Mouse (Mus musculus) midbrain, embryonic 14.5 days (tissue): ENCODE results near the gene Ptpn1. TPM values are rescaled to one million over a fixed set of nuclear protein-coding genes. Genes with fewer than 3 reads are reported as not detected.

Experiments used
- ATAC-seq: fragments of 200-750 bp; cut with Nextera tagmentation; 2 replicates; pipeline ENCODE4 v1.8.0; 2017; ENCODE audit warnings: moderate number of reproducible peaks, moderate library complexity; ENCODE audit not compliant: low FRiP score, low TSS enrichment
- DNase-seq: peaks from one replicate; pipeline ENCODE4 v3.0.0-alpha.2; 2015
- H3K27ac ChIP-seq: fragments of 300-500 bp; sonication (generic); replicated peaks from 2 replicates; pipeline ENCODE4 v1.5.1; 2014; ENCODE audit warnings: mild to moderate bottlenecking, low read depth, low read length, moderate library complexity
- H3K27me3 ChIP-seq: fragments of 300-500 bp; sonication (generic); 2 replicates; pipeline ENCODE4 v1.6.1; 2014; ENCODE audit warnings: low read length, control low read depth, mixed read lengths; ENCODE audit not compliant: control insufficient read depth, insufficient read depth
- H3K36me3 ChIP-seq: fragments of 300-500 bp; sonication (generic); 2 replicates; pipeline ENCODE4 v1.6.1; 2014; ENCODE audit warnings: low read length, control low read depth; ENCODE audit not compliant: control insufficient read depth, insufficient read depth
- H3K4me1 ChIP-seq: fragments of 300-500 bp; sonication (generic); 2 replicates; pipeline ENCODE4 v1.6.1; 2014; ENCODE audit warnings: mild to moderate bottlenecking, antibody characterized with exemption, low read length, control low read depth; ENCODE audit not compliant: control insufficient read depth, insufficient read depth
- H3K4me2 ChIP-seq: fragments of 300-500 bp; sonication (generic); 2 replicates; pipeline ENCODE4 v1.6.1; 2014; ENCODE audit warnings: mild to moderate bottlenecking, low read length, moderate library complexity
- H3K4me3 ChIP-seq: fragments of 300-500 bp; sonication (generic); replicated peaks from 2 replicates; pipeline ENCODE4 v1.5.1; 2014; ENCODE audit warnings: low read depth, low read length
- H3K9ac ChIP-seq: fragments of 300-500 bp; sonication (generic); replicated peaks from 2 replicates; pipeline ENCODE4 v1.6.1; 2014; ENCODE audit warnings: mild to moderate bottlenecking, low read length, moderate library complexity
- H3K9me3 ChIP-seq: fragments of 300-500 bp; sonication (generic); 2 replicates; pipeline ENCODE4 v1.6.1; 2016; ENCODE audit warnings: low read length, control low read depth, mixed read lengths; ENCODE audit not compliant: control insufficient read depth
- WGBS: fragments of 180-500 bp; shearing (Covaris S2); extraction: QIAGEN DNeasy Blood & Tissue Kit; methylation state at CpG from one replicate; pipeline ENCODE4 v1.1.7; 2014; 5-methylcytosine and 5-hydroxymethylcytosine counted together
- polyA plus RNA-seq: library from polyadenylated mRNA; unstranded; fragments of >200 nt; fragmentation: Nextera tagmentation; extraction: Ambion mirVana; gene quantifications from 2 replicates; pipeline ENCODE4 v1.2.1, GENCODE M21; 2014

Gene Ptpn1
- polyA plus RNA-seq, 1 experiment from 2014 or later = 81.9 TPM

- Histone ChIP-seq H3K27ac (no peak overlapping the region), H3K4me1 (no peaks in the 10 kb centered on the region), H3K9me3 (no peaks in the 10 kb centered on the region), H3K36me3 (peaks cover 84% of the 10 kb centered on the region), H3K4me2 (no peak overlapping the region), H3K4me3 (no peak overlapping the region), H3K27me3 (no peaks in the 10 kb centered on the region), H3K9ac (no peak overlapping the region)
- ATAC-seq (no peak), DNase-seq (no peak)
- 97% methylated on average over 12 of the region's 12 CpGs for WGBS
These were observed 43.9 kb downstream of the Ptpn1 start for GRCm38 (mm10) chr2:167975746-167976145.

DNA sequence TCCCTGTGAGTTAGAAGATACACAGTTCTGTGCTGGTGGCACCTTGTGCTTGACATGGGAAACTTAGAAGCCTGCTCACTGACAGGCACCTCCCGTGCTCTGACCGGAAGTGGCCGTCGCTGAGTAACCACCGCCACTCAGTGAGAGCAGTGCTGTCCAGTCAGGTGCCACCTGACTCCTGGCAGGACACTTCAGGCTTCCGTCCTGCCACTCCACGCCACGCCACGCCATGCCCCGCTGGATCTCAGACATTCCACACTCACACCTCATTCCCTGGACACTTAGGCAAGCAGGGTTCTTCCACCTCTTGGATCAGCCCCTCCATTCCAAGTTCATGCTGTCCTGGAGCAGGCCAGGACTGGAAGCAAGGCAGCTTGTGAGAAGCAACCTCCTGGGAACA lies 46.4 kb downstream of the Ptpn1 start:
- Histone ChIP-seq H3K27ac (no peak overlapping the region), H3K36me3 (peaks cover 60% of the 10 kb centered on the region), H3K4me3 (no peak overlapping the region), H3K4me2 (no peak overlapping the region), H3K27me3 (no peaks in the 10 kb centered on the region), H3K9ac (no peak overlapping the region), H3K9me3 (no peaks in the 10 kb centered on the region), H3K4me1 (no peaks in the 10 kb centered on the region)
- ATAC-seq (no peak), DNase-seq (no peak)
- WGBS = 93% methylated on average over 10 of the region's 10 CpGs

DNA sequence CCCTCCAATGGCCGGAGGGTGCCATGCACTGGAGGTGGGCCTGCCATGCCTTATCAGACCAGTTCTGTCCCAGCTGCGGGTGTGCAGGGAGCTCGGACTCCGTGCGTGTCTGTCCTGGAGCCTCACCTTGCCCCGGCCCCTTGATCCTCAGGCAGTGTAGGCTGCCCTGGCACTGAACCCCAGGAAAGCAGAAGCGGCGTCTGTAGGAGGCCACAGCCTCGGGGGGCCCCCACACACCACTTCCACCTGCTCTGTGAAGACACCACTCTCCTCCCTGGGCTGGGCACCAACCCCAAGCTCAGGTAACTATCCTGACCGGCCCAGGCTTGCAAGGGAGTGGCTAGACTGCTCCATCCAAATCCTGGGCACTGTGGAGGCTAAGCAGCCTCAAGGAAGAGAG lies 48.5 kb downstream of the Ptpn1 start:
- 94% methylated on average over 10 of the region's 10 CpGs for WGBS
- H3K4me3 ChIP-seq = no peak overlapping the region
- no peak for ATAC-seq

GRCm38 (mm10) chr2:167982646-167983045 lies 50.8 kb downstream of the Ptpn1 start:
- no peak for ATAC-seq
- peaks cover 16% of the 10 kb centered on the region for H3K36me3 ChIP-seq
- no peak overlapping the region for H3K4me3 ChIP-seq
- H3K27me3 ChIP-seq = no peaks in the 10 kb centered on the region
- WGBS = 61% methylated on average over 9 of the region's 9 CpGs
- no peak for DNase-seq
- H3K4me1 ChIP-seq = no peaks in the 10 kb centered on the region
- no peak overlapping the region for H3K27ac ChIP-seq
- no peak overlapping the region for H3K4me2 ChIP-seq
- no peaks in the 10 kb centered on the region for H3K9me3 ChIP-seq
- no peak overlapping the region for H3K9ac ChIP-seq

More for the DNA sequence above, 48.5 kb downstream of the Ptpn1 start:
- H3K27ac ChIP-seq = no peak overlapping the region
- peaks cover 39% of the 10 kb centered on the region for H3K36me3 ChIP-seq
- DNase-seq = no peak
- no peak overlapping the region for H3K9ac ChIP-seq
- H3K27me3 ChIP-seq = no peaks in the 10 kb centered on the region
- H3K4me2 ChIP-seq = no peak overlapping the region
- H3K4me1 ChIP-seq = no peaks in the 10 kb centered on the region
- H3K9me3 ChIP-seq = no peaks in the 10 kb centered on the region

- Histone ChIP-seq H3K4me3 (no peak overlapping the region), H3K9ac (no peak overlapping the region), H3K36me3 (peaks cover 2% of the 10 kb centered on the region), H3K27ac (no peak overlapping the region), H3K27me3 (no peaks in the 10 kb centered on the region), H3K4me2 (no peak overlapping the region), H3K4me1 (no peaks in the 10 kb centered on the region), H3K9me3 (no peaks in the 10 kb centered on the region)
- ATAC-seq (no peak), DNase-seq (no peak)
- WGBS = 89% methylated on average over 5 of the region's 5 CpGs
These were observed 52.5 kb downstream of the Ptpn1 start for GRCm38 (mm10) chr2:167984371-167984770.

DNA sequence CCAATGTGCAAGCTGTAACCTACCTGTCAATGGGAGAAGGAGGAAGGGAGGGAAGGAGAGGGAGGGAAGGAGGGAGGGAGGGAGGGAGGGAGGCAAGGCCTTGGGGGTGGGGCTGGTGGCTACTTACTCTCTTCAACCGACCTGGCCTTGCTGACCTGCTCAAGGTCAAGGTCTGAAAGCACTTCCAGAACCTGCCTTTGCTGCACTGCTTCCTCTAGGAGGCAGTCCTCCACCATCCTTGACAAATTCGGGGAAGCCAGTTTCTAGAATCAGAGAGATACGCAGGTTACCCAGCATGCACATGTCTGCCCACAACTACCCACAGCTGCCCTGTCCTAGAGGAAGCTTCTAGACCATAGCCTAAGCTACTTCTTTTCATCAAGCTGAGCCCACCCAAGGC lies 53.1 kb downstream of the Ptpn1 start:
- no peaks in the 10 kb centered on the region for H3K27me3 ChIP-seq
- ATAC-seq (no peak), DNase-seq (peak; percentile 28)
- H3K4me3 ChIP-seq = no peak overlapping the region
- WGBS = 44% methylated on average over 3 of the region's 3 CpGs
- H3K4me1 ChIP-seq = no peaks in the 10 kb centered on the region
- no peak overlapping the region for H3K4me2 ChIP-seq
- no peak overlapping the region for H3K9ac ChIP-seq
- H3K9me3 ChIP-seq = no peaks in the 10 kb centered on the region
- no peaks in the 10 kb centered on the region for H3K36me3 ChIP-seq
- no peak overlapping the region for H3K27ac ChIP-seq

GRCm38 (mm10) chr2:167986762-167987161 lies 54.9 kb downstream of the Ptpn1 start:
- Histone ChIP-seq H3K4me1 (no peaks in the 10 kb centered on the region), H3K9ac (no peak overlapping the region), H3K36me3 (no peaks in the 10 kb centered on the region), H3K4me3 (no peak overlapping the region), H3K9me3 (no peaks in the 10 kb centered on the region), H3K4me2 (no peak overlapping the region), H3K27ac (no peak overlapping the region), H3K27me3 (no peaks in the 10 kb centered on the region)
- 30% methylated on average over 7 of the region's 7 CpGs for WGBS
- DNase-seq = peak; percentile 42
- no peak for ATAC-seq

GRCm38 (mm10) chr2:167987640-167988039 lies 55.8 kb downstream of the Ptpn1 start:
- 69% methylated on average over 12 of the region's 12 CpGs for WGBS

GRCm38 (mm10) chr2:167989310-167989709 lies 57.5 kb downstream of the Ptpn1 start:
- Histone ChIP-seq H3K27ac (no peak overlapping the region), H3K4me1 (no peaks in the 10 kb centered on the region), H3K9ac (no peak overlapping the region), H3K9me3 (no peaks in the 10 kb centered on the region), H3K27me3 (no peaks in the 10 kb centered on the region), H3K4me2 (no peak overlapping the region), H3K4me3 (no peak overlapping the region), H3K36me3 (no peaks in the 10 kb centered on the region)
- no peak for ATAC-seq
- 70% methylated on average over 14 of the region's 14 CpGs for WGBS
- DNase-seq = peak; percentile 63

More at GRCm38 (mm10) chr2:167987640-167988039, 55.8 kb downstream of the Ptpn1 start:
- Histone ChIP-seq H3K4me1 (no peaks in the 10 kb centered on the region), H3K27me3 (no peaks in the 10 kb centered on the region), H3K9ac (no peak overlapping the region), H3K27ac (no peak overlapping the region), H3K4me2 (no peak overlapping the region), H3K9me3 (no peaks in the 10 kb centered on the region), H3K4me3 (no peak overlapping the region), H3K36me3 (no peaks in the 10 kb centered on the region)
- no peak for DNase-seq
- ATAC-seq = no peak
